In genomic region chr1:135563781-135564414, GRCm38 (mm10) we compare ENCODE assay signal across 9 mouse cellular contexts. TPM values are rescaled to one million over a fixed set of nuclear protein-coding genes. Genes with fewer than 3 reads are reported as not detected.
DNase-seq lines count a peak whose midpoint lies in the region; ATAC-seq and TF ChIP-seq lines count a peak whose summit lies in the region.
"Had no signal": no experiment of that assay in that cellular context is flagged by ENCODE, and none has a peak within 500 bp of the region (broad histone marks: within the 10 kb centered on the region; RNA-seq: fewer than 3 reads in every experiment).

No protein-coding gene starts in this region.

- peaks cover 65% of the 10 kb centered on the region for H3K4me1 ChIP-seq in heart, embryonic 13.5 days
- H3K4me1 ChIP-seq in embryonic facial prominence, embryonic 10.5 days, result peaks cover 78% of the 10 kb centered on the region
- peaks cover 36% of the 10 kb centered on the region for H3K4me1 ChIP-seq in intestine, embryonic 16.5 days (ENCODE audit: control insufficient read depth, insufficient read depth, low read length)
- H3K4me1 ChIP-seq in midbrain, embryonic 13.5 days (replicated peaks), result peaks cover 67% of the 10 kb centered on the region
- no peaks in the 10 kb centered on the region for H3K4me1 ChIP-seq in liver, postnatal 0 days (ENCODE audit: insufficient read depth)

- no peak for TF ChIP-seq CTCF in liver, postnatal 0 days (IDR thresholded peaks at IDR 0.05; ENCODE audit: low read depth)

- intact Hi-C loops in heart, postnatal 10 days (cut with DNase I), result no loop called here

- H3K4me2 ChIP-seq in heart, embryonic 13.5 days, result no peak overlapping the region
- no peak overlapping the region for H3K4me2 ChIP-seq in intestine, embryonic 16.5 days (ENCODE audit: low read depth, low read length)
- no peak overlapping the region for H3K4me2 ChIP-seq in midbrain, embryonic 13.5 days (replicated peaks)
- H3K4me2 ChIP-seq in liver, postnatal 0 days (ENCODE audit: low read depth, low read length), result no peak overlapping the region

- peak overlapping the region; percentile 40 for H3K27ac ChIP-seq in heart, embryonic 13.5 days (replicated peaks)
- peak overlapping the region; percentile 87 for H3K27ac ChIP-seq in embryonic facial prominence, embryonic 10.5 days (replicated peaks)
- H3K27ac ChIP-seq in intestine, embryonic 16.5 days (ENCODE audit: low read length), result peak overlapping the region; percentile 58
- H3K27ac ChIP-seq in midbrain, embryonic 13.5 days, result peak overlapping the region; percentile 87; the same call in 1 of the 2 replicates
- H3K27ac ChIP-seq in liver, postnatal 0 days (ENCODE audit: low read depth), result no peak overlapping the region
- H3K27ac ChIP-seq: macrophage had no signal

- no peaks in the 10 kb centered on the region for H3K27me3 ChIP-seq in heart, embryonic 13.5 days (replicated peaks)
- no peaks in the 10 kb centered on the region for H3K27me3 ChIP-seq in embryonic facial prominence, embryonic 10.5 days (replicated peaks; ENCODE audit: low read depth, poor library complexity, severe bottlenecking)
- no peaks in the 10 kb centered on the region for H3K27me3 ChIP-seq in intestine, embryonic 16.5 days (replicated peaks; ENCODE audit: control insufficient read depth, insufficient read depth, low read length)
- no peaks in the 10 kb centered on the region for H3K27me3 ChIP-seq in midbrain, embryonic 13.5 days
- H3K27me3 ChIP-seq in liver, postnatal 0 days (ENCODE audit: insufficient read depth, low read length), result no peaks in the 10 kb centered on the region

- no peak for ATAC-seq in heart, embryonic 13.5 days (ENCODE audit: extremely low read depth, insufficient number of reproducible peaks, low FRiP score, low TSS enrichment)
- ATAC-seq in intestine, embryonic 16.5 days, result peak; percentile 60
- peak; percentile 37 for ATAC-seq in midbrain, embryonic 13.5 days
- no peak for ATAC-seq in liver, postnatal 0 days

- H3K4me3 ChIP-seq in heart, embryonic 13.5 days, result no peak overlapping the region
- H3K4me3 ChIP-seq in embryonic facial prominence, embryonic 10.5 days, result peak overlapping the region; percentile 36
- no peak overlapping the region for H3K4me3 ChIP-seq in intestine, embryonic 16.5 days (ENCODE audit: low read length)
- H3K4me3 ChIP-seq in midbrain, embryonic 13.5 days (replicated peaks), result no peak overlapping the region
- no peak overlapping the region for H3K4me3 ChIP-seq in liver, postnatal 0 days (ENCODE audit: low read depth, low read length)

- WGBS in heart, embryonic 13.5 days, result 50% methylated on average over 9 of the region's 9 CpGs
- 30% methylated on average over 9 of the region's 9 CpGs for WGBS in embryonic facial prominence, embryonic 10.5 days
- WGBS in intestine, embryonic 16.5 days, result 46% methylated on average over 9 of the region's 9 CpGs
- 43% methylated on average over 9 of the region's 9 CpGs for WGBS in midbrain, embryonic 13.5 days
- WGBS in liver, postnatal 0 days (ENCODE audit: insufficient replicate concordance), result 76% methylated on average over 9 of the region's 9 CpGs

- no peak for TF ChIP-seq EP300 in liver, postnatal 0 days (IDR thresholded peaks at IDR 0.05; ENCODE audit: low read depth)

- H3K9me3 ChIP-seq in heart, embryonic 13.5 days, result no peaks in the 10 kb centered on the region
- no peaks in the 10 kb centered on the region for H3K9me3 ChIP-seq in embryonic facial prominence, embryonic 10.5 days
- H3K9me3 ChIP-seq in intestine, embryonic 16.5 days (ENCODE audit: control insufficient read depth, low read length), result no peaks in the 10 kb centered on the region
- no peaks in the 10 kb centered on the region for H3K9me3 ChIP-seq in midbrain, embryonic 13.5 days
- H3K9me3 ChIP-seq in liver, postnatal 0 days (ENCODE audit: low read length), result no peaks in the 10 kb centered on the region

- DNase-seq in heart, postnatal 10 days, result no peak
- DNase-seq in embryonic facial prominence, embryonic 10.5 days (ENCODE audit: low spot score), result peak; percentile 77
- DNase-seq in liver, postnatal 0 days, result no peak
- no peak for DNase-seq in cerebellum, postnatal 36 days
- no peak for DNase-seq in frontal cortex, postnatal 36 days (ENCODE audit: low spot score in 2 of 2)

- H3K9ac ChIP-seq in heart, embryonic 13.5 days, result 0 out of 2 replicates have a peak overlapping the region, but pooled peaks have one; percentile 40
- no peak overlapping the region for H3K9ac ChIP-seq in intestine, embryonic 16.5 days (ENCODE audit: low read depth, low read length)
- H3K9ac ChIP-seq in midbrain, embryonic 13.5 days (replicated peaks), result no peak overlapping the region
- H3K9ac ChIP-seq in liver, postnatal 0 days (replicated peaks), result no peak overlapping the region

- peaks cover 17% of the 10 kb centered on the region; the same call in 1 of the 2 replicates for H3K36me3 ChIP-seq in heart, embryonic 13.5 days
- peaks cover 15% of the 10 kb centered on the region; the same call in 1 of the 2 replicates for H3K36me3 ChIP-seq in embryonic facial prominence, embryonic 10.5 days (replicated peaks)
- no peaks in the 10 kb centered on the region for H3K36me3 ChIP-seq in intestine, embryonic 16.5 days (ENCODE audit: control insufficient read depth, insufficient read depth, low read length)
- no peaks in the 10 kb centered on the region for H3K36me3 ChIP-seq in midbrain, embryonic 13.5 days
- no peaks in the 10 kb centered on the region for H3K36me3 ChIP-seq in liver, postnatal 0 days (replicated peaks; ENCODE audit: insufficient read depth, low read length)

RNA-seq across cellular contexts. Expression of gene Nav1, which starts 43.2 kb away (rescaled TPM):
- 24.6 and 25.6 TPM in 2 replicates for polyA plus RNA-seq in heart, embryonic 13.5 days (2015; fragmentation: Nextera tagmentation; extraction: Ambion mirVana)
- total RNA-seq in heart, postnatal 10 days (2021), result 10 to 100 TPM; 34.3 to 42.8 TPM
- 24.1 and 27.6 TPM in 2 replicates for polyA plus RNA-seq in embryonic facial prominence, embryonic 10.5 days (2016; fragmentation: Nextera tagmentation; extraction: Ambion mirVana)
- 8.8 and 9.0 TPM in 2 replicates for polyA plus RNA-seq in intestine, embryonic 16.5 days (2015; fragmentation: Nextera tagmentation; extraction: Ambion mirVana)
- polyA plus RNA-seq in midbrain, embryonic 13.5 days (2015; fragmentation: Nextera tagmentation; extraction: Ambion mirVana), result 38.0 and 38.1 TPM in 2 replicates
- 0.92 and 0.94 TPM in 2 replicates for polyA plus RNA-seq in liver, postnatal 0 days (2015; fragmentation: Nextera tagmentation; extraction: Ambion mirVana)

Comparison
In these comparisons a context has a peak if more than half of its experiments do, and no peak if none do; other contexts are left out.
1. ATAC-seq: peak in intestine, embryonic 16.5 days (single experiment) and midbrain, embryonic 13.5 days (single experiment); none in heart, embryonic 13.5 days (single experiment) and liver, postnatal 0 days (single experiment).